Mouse (Mus musculus) layer of hippocampus, adult 8-10 months (tissue): ENCODE measurements around the gene Snx29. TPM values are rescaled to one million over a fixed set of nuclear protein-coding genes. Genes with fewer than 3 reads are reported as not detected.

Experiments used
- DNase-seq, 2 experiments: peaks; one replicate each; pipeline ENCODE4 v3.0.0; 2022; ENCODE audit warnings: low spot score in 2 of 2
- total RNA-seq, 4 experiments: library from RNA; stranded (reverse); gene quantifications; 2 replicates each; pipeline ENCODE4 v1.2.4; 2022

The Snx29 gene
- total RNA-seq, 4 experiments from 2014 or later: 23.8 to 32.9 (median 29.4) TPM

DNA sequence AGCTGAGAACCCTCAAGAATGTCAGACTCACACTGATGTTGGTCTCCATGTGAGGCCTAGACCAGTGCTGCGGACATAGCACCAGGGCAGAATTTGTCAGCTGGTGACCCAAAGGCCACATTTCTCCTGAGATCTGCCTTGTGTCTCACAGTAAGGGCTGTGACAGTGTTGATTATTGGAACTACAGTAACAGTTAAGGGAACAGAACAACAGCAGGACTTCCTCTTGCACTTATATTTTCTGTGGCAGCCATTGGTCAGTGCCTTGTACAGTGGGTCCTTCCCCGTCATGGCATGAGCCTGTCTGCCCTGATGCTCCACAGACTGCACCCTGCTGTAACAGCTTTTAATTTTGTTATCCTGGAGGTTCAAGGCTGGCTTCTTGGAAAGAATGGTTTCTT, 403.2 kb downstream of the Snx29 start:
- DNase-seq: no peak

DNA sequence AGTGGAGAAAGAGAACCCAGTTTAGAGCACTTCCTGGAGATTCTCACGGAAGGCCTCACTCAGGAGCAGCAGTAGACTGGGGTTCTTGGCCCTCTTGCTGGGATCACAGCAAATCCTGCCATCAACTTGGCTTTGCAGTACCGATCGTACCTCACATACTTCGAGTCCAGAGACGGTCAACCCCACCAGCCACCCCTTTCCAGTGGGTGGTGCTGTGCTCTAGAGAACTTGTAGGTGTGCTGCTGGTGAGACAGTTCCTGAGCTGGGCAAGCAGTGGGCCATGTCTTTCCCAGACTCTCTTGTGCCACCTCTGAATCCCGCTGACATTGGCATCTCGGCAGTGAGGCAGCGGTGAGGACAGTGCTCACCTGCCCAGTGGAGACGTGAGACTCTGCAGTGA, 404.6 kb downstream of the Snx29 start:
- DNase-seq: no peak

DNA sequence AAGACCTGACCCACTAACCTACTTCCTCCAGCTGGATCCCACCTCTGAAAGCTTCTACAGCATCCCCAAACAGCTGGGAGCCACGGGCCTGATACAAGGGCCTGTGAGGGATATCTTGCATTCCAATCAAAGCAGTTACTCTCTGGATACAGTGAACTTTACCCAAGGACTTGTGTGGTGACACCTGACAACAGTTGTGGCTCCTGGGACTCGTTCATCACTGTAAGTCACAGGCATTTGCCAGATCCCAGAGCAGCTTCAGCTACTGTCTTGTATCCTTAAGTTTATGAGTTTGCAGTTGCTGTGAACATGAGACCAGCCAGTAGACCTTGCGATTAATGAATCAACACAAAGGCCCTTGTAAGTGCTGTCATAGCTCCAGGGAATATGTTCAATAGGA, 405.4 kb downstream of the Snx29 start:
- DNase-seq: no peak

DNA sequence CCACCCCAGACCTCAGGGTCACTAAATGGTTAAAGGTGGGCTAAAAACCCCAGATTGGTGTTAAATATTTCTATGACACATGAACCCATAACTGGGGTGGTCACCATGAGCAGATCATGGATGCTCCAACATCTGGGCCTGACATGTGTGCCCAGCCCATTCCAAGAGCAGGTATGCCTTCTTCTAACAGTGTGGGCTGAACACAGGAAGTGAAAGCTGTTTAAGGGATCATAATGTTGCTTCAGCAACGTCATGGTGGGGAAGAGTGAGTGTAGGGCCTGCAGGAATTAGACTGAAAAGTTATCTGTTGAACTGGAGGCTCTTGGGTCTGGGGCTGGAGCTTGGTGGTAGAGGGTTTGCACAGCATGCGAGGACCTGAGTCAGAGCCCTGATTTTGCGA, 405.9 kb downstream of the Snx29 start:
- DNase-seq: no peak

DNA sequence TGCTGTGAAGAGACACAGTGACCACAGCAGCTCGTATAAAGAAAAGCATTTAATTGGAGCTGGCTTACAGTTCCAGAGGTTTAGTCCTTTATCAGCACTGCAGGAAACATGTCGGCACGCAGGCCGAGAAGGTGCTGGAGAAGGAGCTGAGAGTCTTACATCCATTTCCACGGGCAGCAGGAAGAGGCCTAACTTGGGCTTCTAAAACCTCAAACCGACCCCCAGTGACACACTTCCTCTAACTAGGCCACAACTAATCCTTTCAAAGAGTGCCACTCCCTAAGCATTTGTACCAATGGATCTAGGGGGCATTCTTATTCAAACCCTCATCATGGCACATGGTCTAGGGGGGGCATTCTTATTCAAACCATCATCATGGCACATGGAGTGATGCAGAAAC, 406.4 kb downstream of the Snx29 start:
- DNase-seq: no peak

DNA sequence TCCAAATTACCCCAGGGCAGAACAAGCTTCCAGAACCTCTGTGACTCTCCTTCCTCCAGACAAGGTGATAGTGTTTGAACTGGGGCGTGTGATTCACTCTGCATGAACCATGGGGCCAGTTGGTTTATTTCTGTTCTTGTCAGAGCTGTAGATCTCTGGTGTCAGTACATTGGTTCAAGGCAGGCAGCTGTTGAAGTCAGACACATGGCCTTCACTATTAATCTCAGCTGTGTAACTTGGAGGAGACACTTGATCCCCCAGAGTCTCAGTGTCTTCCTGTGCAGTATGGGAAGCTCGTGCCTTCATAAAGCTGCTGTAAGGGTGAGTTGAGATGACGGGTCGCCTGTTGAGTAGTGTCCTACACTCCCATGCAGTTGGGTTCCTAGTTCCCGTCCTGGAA, 407.1 kb downstream of the Snx29 start:
- no peak for DNase-seq

DNA sequence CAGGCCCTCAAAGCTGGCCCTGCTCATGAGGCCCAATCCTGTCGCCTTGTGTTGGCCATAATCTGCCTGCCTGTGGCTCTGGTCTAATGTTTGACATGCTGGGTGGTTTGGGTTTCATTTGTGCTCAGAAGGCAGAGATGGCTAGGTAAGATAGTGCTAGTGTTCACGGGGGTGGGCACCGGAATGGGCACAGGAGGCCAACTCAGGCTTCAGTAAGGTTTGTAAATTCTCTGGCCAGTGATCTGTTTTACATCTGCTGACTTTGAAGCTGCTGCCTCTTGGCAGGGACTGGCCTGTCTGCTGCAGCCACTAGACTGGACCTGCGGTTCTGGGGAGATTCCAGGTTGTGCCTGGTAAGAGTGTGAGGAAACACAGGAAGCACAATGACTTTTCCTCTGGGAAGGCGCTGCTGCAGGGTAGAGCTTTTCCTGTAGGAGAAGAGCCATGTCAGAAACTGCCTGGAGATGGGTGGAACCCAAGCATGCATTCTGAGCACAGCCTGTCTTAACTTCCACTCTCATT, 408.4 kb downstream of the Snx29 start:
- DNase-seq: no peak

DNA sequence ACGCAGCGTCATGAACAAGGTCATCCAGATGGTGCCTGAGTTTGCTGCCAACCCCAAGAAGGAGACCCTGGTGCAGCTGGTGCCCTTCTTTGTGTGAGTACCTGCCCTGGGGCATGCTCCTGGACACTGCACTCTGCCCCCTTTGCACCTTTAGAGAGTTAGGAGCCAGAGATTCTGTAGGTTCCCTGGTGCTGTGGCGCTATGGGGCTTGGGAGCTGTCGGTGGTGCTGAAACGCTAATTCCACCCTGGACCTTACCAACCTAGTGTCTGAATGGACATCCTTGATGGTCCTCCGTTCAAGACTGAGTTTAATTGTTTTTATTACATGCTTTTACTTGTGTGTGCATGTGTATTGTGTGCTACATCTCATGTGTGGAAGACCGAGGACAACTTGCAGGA, 415.6 kb downstream of the Snx29 start:
- DNase-seq: no peak

DNA sequence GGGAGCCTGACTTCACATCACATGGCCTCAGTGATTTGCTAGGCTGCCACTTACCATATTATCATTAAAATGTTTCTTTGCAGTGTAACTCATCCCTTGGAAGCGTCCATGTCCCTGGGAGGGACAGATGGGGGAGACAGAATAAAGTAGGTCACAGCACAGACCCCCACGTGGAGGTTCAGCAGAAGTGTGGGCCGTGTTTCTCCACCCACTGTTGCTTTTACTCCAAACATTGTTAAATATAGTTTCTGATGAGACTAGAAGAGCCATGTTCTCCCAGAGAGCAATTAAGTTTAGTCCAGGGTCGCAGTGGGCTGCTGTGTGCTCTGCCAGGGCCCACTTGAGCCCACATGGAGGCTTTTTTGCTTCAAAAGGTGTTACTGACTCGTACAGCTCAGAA, 419.2 kb downstream of the Snx29 start:
- DNase-seq: no peak

DNA sequence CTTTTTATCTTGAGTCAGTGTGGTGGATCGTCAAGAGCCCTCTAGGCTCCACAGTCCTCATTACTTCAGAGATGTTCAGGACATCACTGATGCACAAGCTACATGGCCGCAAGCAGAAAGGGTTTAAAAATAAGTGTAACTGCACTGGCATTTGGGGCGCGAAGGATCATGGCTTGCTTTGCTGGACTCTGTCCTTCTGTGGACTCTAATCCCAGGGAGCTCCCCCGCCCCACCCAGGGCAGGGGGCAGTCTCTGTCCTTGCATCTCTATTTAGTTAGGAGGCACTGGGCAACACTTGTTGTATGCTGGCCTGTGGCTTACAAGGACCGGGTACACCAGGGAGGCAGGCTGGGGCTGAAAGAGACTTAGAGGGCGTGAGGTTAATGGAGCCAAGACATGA, 419.6 kb downstream of the Snx29 start:
- no peak for DNase-seq

DNA sequence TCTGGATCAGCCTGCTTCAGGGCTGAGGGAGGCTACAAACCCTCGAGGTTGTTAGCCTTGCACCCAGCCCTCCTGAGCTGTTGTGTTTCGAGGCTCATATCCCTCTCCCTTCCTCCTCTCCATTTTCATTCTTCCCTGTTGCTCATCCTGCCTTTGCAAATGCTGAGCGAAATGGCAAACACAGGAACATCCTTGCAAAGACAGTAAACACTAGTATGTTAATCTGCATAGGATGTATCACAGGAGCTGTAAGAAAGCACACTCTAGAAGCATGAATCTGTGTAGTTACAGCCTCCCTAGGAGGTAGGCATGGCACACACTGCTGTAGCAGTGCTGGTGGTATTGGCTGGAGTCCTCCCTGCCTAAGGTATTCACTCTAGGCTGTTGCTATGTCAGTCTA, 420.3 kb downstream of the Snx29 start:
- no peak for DNase-seq

DNA sequence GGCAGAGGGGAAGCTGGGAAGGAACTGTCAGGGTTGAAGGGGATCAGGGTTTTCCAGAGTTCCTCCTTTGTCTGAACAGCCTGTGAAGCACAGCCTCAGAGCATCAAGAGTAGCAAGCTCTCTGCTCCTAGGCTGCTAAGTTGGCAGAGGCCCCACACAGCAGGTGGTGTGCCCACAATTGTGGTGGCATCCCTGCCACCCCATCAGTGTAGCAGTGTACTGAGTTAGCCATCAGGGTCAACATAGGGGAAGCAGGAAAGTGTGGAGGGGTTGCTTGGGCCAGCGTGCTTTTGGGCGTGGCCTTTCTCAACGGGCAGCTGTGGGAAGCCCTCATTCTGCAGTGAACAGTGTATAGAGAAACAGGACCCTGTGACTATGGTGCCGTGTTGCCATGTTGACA, 421.0 kb downstream of the Snx29 start:
- no peak for DNase-seq

DNA sequence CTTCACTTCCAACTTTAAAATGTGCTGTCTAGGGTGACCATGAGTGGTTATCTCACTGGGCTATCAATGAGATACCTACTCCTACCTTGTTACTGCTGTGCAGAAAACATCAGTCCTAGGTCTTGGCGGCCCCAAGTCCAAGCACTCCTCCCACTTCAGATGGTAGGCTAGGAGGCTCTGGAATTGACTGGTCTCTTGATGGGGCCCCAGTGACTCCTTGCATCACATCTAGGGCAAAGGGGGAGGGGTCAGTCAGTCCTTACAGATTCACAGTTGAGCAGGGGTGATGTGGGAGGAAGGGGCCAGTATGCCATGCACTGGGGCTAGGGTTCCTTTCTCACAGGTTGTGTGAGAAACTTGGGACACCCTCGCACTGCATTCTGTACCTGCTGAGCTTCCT, 423.3 kb downstream of the Snx29 start:
- DNase-seq: no peak

DNA sequence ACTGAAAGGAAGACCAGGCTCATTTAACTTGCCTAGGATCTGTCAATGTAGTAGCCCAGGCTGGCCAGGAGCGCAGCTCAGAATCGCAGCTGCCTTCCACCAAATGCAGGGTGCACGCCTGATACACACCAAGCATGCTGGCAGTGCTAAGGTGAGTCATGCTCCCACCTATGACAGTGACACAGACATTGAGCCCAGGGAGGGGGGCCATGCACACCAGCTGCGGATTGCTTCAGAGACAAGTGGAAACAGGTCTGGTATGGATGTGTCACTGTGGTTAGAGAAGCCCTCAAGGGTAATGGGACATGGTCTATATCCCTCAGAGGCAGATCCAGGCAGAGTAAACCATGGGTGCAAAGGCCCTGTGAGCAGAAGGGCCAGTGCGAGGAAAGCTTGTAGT, 425.2 kb downstream of the Snx29 start:
- DNase-seq: no peak

DNA sequence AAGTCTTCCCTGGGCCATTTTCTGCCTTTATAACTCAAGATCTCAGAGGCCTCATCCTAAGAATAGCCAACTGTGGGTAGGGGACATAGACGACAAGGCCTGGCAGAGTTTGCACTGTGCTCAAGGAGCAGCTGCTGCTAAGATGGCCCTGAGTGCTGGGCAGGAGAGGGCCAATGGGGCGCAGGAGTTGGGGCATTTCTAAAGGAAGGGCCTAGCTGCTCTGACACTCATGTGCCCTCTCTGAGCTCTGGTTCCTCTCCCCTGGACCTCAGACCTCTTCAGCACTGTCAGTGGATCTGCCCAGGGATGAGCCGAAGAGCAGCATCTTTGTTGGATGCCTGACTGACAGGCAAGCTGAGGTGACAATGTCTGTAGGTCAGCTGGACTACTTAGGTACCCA, 426.4 kb downstream of the Snx29 start:
- DNase-seq: no peak

DNA sequence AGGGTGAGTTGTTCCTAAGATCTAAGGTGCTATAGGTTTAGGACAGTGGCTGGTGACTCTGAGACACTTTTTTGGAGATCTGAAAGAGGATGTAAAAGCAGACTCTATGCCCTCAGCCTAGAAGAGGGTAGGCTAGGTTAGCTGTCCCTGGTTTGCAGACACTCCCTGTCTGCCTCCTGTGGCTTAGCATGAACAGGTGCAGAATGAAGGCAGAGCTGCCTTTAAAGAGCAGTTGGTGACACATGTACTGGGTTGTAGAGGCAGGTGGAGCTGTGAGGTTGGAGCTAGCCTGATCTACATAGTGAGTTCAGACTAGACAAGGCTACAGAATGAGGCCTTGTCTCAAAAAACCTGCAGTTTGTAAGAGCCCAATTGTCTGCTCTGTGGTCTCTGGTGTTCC, 427.9 kb downstream of the Snx29 start:
- no peak for DNase-seq

DNA sequence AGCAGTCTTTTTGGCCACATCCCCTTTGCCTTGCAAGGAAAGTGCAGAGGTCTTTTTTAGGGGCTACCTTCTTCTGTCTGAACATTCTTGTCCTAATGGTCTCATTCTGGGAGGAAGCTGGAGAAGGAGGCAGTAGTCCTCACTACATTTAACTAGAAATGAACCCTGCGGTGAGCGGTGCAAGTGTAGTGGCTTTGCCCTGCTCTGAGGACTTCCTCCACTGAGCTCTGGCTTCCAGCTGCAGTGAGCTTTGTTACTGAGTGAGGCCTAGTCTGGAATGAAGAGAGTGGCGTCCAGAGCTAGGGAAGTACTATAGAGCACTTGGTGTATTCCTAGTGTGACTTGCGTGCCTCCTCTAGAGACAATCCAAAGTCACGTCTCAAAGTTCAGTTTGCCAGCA, 429.8 kb downstream of the Snx29 start:
- DNase-seq: no peak

DNA sequence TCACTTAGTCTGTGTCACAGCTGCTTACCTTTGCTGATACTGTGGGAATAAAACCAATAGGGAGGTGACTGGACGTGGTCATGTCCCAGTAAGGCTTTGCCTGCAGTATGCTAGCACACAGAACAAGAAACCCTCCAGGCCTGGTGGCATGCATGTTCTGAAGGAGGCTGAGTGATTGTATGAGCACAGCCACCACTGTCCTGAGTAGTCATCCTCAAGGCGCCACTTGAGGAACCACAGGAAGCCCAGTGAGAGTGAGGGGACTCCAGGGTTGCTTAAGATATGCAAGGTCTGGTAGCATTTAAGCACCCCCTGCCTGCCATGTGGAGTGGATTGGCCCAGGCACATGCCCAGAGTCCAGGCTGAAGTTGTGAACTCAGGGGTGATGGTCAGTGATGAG, 430.8 kb downstream of the Snx29 start:
- no peak for DNase-seq

DNA sequence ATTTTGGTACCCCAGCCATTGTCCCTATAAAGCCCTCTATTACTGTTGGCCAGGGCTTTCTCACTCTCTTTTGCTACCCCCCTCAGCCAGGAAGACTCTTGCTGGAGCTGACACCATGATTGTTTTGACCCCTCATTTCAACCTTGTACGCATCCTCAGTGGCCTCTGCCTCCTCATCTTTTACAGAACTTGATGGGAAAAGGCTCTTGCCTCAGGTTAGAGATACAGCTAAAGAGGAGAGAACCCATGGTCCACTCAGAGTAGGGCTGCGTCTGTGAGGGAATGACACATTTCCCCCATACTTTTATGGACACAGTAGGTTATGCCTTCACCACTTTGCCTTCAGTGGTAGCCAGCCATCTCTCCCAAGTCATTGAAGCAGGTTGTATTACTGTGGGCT, 431.4 kb downstream of the Snx29 start:
- no peak for DNase-seq

DNA sequence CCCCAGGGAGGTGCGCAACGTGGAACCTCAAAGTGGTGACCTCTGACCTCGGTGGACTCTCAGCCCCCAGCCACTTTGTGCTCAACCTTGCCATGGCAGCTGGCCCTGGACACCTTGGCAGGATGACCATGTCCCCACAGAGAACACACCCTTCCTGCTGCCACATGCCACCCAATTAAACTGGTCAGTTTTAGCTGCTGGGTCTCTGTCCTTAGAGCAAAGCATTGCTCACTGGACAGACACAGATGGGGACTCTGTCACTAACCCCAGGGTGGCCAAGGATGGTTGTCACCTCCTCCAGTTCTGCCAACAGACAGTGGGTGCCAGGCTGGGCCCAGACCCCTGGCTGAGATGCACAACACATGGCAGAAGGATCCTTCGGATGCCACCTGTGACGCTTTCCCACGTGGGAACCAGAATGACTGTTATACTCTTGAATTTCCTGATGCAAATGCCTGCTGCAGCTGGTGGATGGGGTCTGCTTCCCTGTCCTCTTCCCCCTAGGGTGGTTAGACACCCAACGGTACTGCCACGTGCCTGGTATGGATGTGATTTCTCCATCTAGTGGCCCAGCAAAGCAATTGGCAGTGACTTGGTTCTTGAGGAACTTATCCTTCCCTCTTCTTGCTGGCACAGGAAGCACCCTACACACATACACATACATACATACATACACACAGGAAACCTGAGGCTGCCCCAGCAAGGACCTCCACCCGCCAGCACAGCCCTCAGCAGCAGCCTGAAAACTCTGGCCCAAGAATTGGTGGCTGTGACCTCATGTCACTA, 432.8 kb downstream of the Snx29 start:
- DNase-seq: no peak

DNA sequence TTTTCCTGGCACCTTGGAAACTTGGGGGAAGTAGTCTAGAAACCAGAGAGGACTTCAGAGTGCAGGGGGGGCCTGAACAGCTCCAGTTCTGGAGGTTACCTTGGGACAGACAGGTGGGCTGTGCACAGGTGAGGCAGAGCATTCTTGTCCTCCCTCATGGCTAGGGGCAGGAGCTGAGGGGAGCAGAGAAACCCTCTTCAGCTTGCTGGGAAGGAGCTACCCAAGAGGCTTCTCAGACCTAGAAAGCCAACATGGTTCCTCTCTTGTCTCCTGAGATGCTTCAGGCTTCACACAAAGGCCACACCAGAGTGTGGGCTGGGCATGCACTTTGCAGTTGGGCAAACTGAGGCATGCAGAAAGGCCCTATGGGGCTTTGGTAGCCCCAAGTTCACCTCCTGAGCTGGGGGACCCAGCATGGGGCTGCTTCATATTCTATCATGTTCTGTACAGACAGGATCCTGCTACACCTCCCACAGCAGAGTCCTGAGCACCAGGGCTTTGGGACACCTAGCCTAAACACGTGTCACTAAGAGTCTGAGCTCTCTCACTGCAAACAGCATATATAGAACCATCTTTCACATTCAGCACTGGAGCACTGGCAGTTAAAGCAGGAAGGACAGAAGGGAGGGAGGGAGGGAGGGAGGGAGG, 434.0 kb downstream of the Snx29 start:
- DNase-seq: no peak

DNA sequence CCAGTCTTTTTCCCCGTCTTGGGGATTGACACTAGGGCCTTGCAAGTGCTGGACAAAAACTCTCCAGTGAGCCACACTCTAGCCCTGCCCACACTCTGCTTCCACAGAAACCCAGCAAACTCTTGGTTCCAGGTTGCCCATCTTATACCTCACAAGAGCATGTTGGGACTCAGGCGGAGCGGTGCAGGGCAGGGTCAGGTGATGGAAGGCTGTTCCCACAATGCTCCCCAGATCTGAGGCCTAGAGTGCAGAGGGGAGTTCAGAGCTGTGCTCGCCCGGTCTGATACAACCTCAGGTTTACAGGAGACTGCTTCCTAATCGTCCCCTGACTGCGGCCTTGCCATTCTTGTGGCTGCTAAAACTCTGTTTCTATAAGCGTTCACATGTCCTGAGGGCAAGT, 434.8 kb downstream of the Snx29 start:
- no peak for DNase-seq

DNA sequence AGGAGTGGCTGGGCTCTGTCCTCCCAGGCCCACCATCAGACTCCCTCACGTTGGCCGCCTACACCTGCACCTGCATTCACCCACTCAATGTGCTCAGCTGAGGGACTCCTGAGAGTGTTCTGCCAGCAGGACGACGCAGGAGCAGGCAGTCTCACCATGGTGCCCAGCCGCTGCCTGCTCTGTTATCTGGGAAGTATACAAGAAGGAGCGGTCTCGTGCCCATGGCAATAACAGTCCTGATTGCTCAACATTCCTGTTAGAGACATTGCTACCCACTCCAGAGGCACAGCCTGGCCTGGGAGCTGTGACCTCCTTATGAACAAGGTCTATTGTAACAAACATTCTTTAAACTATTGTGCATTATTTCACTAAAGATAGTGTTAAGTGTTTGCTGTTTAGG, 435.2 kb downstream of the Snx29 start:
- no peak for DNase-seq
